Mouse (Mus musculus) forebrain, embryonic 10.5 days (tissue): ENCODE results near the gene Churc1. TPM values are rescaled to one million over a fixed set of nuclear protein-coding genes. Genes with fewer than 3 reads are reported as not detected.
"Not testable (repeated sequence)": the region's sequence is repeated elsewhere in the genome, so short reads cannot be mapped to it uniquely, and the experiment has no call there.

Source experiments
- DNase-seq: peaks from one replicate; pipeline ENCODE4 v3.0.0-alpha.2; 2017; ENCODE audit warnings: low spot score; ENCODE audit errors: extremely low spot score
- H3K27ac ChIP-seq: fragments of 300-500 bp; sonication (generic); 2 replicates; pipeline ENCODE4 v1.5.1; 2016; ENCODE audit warnings: mild to moderate bottlenecking
- H3K27me3 ChIP-seq: fragments of 300-500 bp; sonication (generic); 2 replicates; pipeline ENCODE4 v1.6.1; 2016; ENCODE audit warnings: mild to moderate bottlenecking; ENCODE audit not compliant: poor library complexity, severe bottlenecking
- H3K36me3 ChIP-seq: fragments of 300-500 bp; sonication (generic); replicated peaks from 2 replicates; pipeline ENCODE4 v1.6.1; 2016; ENCODE audit warnings: mild to moderate bottlenecking, moderate library complexity
- H3K4me1 ChIP-seq: fragments of 300-500 bp; sonication (generic); 2 replicates; pipeline ENCODE4 v1.6.1; 2016
- H3K4me3 ChIP-seq: fragments of 300-500 bp; sonication (generic); 2 replicates; pipeline ENCODE4 v1.5.1; 2016; ENCODE audit warnings: mild to moderate bottlenecking, moderate library complexity
- H3K9me3 ChIP-seq: fragments of 300-500 bp; sonication (generic); 2 replicates; pipeline ENCODE4 v1.6.1; 2016; ENCODE audit warnings: mild to moderate bottlenecking, moderate library complexity
- WGBS: fragments of 180-500 bp; shearing (Covaris S2); methylation state at CpG from one replicate; pipeline ENCODE4 v1.1.7; 2016; 5-methylcytosine and 5-hydroxymethylcytosine counted together
- polyA plus RNA-seq: library from polyadenylated mRNA; unstranded; fragments of >200 nt; fragmentation: Nextera tagmentation; extraction: Ambion mirVana; gene quantifications from 2 replicates; pipeline ENCODE4 v1.2.1, GENCODE M21; 2016

Gene Churc1
- polyA plus RNA-seq, 1 experiment from 2014 or later = 115 TPM

- WGBS = 93% methylated on average over 5 of the region's 5 CpGs
- H3K4me3 ChIP-seq = no peak overlapping the region
- no peak overlapping the region for H3K27ac ChIP-seq
- H3K4me1 ChIP-seq = peaks cover 10% of the 10 kb centered on the region; the same call in 1 of the 2 replicates
- no peak for DNase-seq
- H3K36me3 ChIP-seq = peaks cover 5% of the 10 kb centered on the region
- no peaks in the 10 kb centered on the region for H3K27me3 ChIP-seq
- H3K9me3 ChIP-seq = no peaks in the 10 kb centered on the region
Measured at GRCm38 (mm10) chr12:76776898-76777297, 11.6 kb downstream of the Churc1 start.

- H3K4me1 ChIP-seq = peaks cover 10% of the 10 kb centered on the region; the same call in 1 of the 2 replicates
- no peak for DNase-seq
- H3K9me3 ChIP-seq = no peaks in the 10 kb centered on the region
- no peaks in the 10 kb centered on the region for H3K27me3 ChIP-seq
- H3K27ac ChIP-seq = no peak overlapping the region
- no peak overlapping the region for H3K4me3 ChIP-seq
- peaks cover 5% of the 10 kb centered on the region for H3K36me3 ChIP-seq
Measured at GRCm38 (mm10) chr12:76777845-76778244, 12.5 kb downstream of the Churc1 start.

DNA sequence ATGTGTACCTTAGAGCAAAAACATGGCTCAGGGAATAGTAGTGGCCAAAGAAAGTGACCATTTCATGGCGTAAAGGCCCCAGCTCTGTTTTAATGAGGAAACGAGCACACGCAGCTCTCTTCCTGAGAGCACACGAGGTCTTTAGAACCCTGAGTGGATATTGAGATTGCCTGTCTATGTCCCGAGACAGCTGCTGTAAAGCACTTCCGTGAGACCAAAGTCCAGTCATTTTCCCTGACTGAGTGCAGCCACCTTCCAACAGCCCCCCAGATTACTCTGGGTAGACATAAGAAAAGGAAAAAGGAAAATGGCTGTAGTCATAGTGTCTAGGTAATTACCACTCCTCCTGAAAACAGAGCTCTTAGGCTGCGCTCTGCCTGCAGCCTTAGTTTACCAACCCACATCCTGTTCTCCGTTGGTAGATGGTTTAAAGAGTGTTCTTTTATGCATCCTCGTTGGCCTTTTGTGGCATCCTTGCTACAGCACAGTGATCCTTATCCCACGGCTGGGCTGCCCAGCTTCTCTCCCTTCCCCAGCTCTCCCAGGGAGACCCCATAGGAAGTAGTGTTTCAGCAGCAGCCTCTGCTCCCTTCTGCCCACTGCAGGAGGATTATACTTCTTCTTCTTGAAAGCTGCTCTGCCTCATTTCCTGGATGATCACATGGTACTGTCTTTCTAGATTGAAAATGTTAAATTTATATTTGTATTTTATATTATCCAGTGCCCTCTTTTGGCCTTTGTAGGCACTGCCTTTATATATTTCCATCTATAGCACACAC, 13.2 kb downstream of the Churc1 start:
- 87% methylated on average over 10 of the region's 10 CpGs for WGBS
- H3K9me3 ChIP-seq = no peaks in the 10 kb centered on the region
- H3K4me1 ChIP-seq = peaks cover 10% of the 10 kb centered on the region; the same call in 1 of the 2 replicates
- no peak overlapping the region for H3K4me3 ChIP-seq
- no peaks in the 10 kb centered on the region for H3K27me3 ChIP-seq
- no peak overlapping the region for H3K27ac ChIP-seq
- no peak for DNase-seq
- peaks cover 5% of the 10 kb centered on the region for H3K36me3 ChIP-seq

GRCm38 (mm10) chr12:76779951-76780350, 14.6 kb downstream of the Churc1 start:
- DNase-seq = no peak
- H3K4me3 ChIP-seq = no peak overlapping the region
- no peaks in the 10 kb centered on the region for H3K9me3 ChIP-seq
- WGBS = 92% methylated on average over 5 of the region's 5 CpGs
- no peaks in the 10 kb centered on the region for H3K27me3 ChIP-seq
- H3K27ac ChIP-seq = no peak overlapping the region
- H3K4me1 ChIP-seq = peaks cover 17% of the 10 kb centered on the region; the same call in 1 of the 2 replicates
- peaks cover 5% of the 10 kb centered on the region for H3K36me3 ChIP-seq

- H3K36me3 ChIP-seq = peaks cover 5% of the 10 kb centered on the region
- 72% methylated on average over 12 of the region's 12 CpGs for WGBS
- H3K27ac ChIP-seq = peak overlapping the region; percentile 44; the same call in 1 of the 2 replicates
- no peaks in the 10 kb centered on the region for H3K9me3 ChIP-seq
- no peak overlapping the region for H3K4me3 ChIP-seq
- no peaks in the 10 kb centered on the region for H3K27me3 ChIP-seq
- DNase-seq = no peak
- H3K4me1 ChIP-seq = peaks cover 13% of the 10 kb centered on the region; the same call in 1 of the 2 replicates
Measured at GRCm38 (mm10) chr12:76780639-76781468, 15.5 kb downstream of the Churc1 start.

- Histone ChIP-seq H3K4me3 (no peak overlapping the region), H3K4me1 (peaks cover 13% of the 10 kb centered on the region; the same call in 1 of the 2 replicates), H3K36me3 (no peaks in the 10 kb centered on the region), H3K9me3 (no peaks in the 10 kb centered on the region), H3K27me3 (no peaks in the 10 kb centered on the region), H3K27ac (no peak overlapping the region)
- 75% methylated on average over 10 of the region's 10 CpGs for WGBS
- no peak for DNase-seq
Measured at GRCm38 (mm10) chr12:76784056-76784619, 18.8 kb downstream of the Churc1 start.

DNA sequence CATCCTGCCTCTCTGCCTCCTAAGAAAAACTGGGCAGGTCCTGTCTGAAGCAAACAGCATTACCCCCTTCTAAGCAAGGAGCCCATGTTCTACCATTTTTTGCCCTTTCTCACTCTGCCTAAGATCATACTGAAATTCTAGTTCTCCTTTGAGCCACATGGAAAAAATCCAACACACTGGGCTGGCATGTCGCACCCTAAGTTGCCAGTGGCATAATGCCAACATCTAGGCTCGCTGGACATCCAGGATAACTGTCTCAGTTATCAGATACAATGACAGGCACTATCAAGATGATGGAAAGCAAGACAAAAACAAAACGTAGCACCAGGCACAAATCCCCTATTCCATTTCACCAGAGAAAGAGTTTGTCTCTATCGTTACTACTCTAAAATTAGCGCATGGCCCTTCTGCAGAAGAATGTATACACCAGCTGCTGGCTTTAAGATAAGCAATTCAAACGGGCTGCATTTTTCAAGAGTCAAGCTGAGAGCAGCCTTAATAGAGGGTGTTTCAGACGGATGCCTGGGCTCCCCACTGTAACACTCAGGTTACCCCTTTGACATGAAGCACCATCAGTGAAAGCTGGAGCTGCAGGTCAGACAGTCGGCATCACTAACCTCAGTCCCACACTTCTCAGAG, 25.2 kb downstream of the Churc1 start:
- Histone ChIP-seq H3K27me3 (no peaks in the 10 kb centered on the region), H3K4me1 (no peaks in the 10 kb centered on the region), H3K4me3 (no peak overlapping the region), H3K36me3 (no peaks in the 10 kb centered on the region), H3K27ac (no peak overlapping the region), H3K9me3 (no peaks in the 10 kb centered on the region)
- DNase-seq = no peak
- 79% methylated on average over 8 of the region's 8 CpGs for WGBS

DNA sequence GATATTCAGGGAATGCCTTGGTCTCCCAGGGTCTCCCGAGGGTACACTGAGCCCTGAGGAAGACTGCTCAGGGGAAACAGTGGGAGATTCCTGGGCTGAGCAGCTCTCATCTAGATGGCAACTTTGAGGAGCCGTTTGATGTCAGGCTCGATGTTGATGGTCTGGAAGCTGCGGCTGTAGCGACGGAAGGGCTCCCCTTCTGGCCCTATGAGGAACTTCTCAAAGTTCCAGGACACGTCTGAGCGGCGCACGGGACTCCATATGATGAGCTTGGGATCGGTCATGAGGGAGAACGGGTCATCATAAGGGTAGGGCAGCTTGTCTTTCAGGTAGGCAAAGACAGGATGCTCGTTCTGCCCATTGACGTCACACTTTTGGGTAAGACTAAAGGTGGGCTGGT, 27.2 kb downstream of the Churc1 start:
- not testable (repeated sequence) for H3K36me3 ChIP-seq, H3K27ac ChIP-seq, H3K4me1 ChIP-seq, H3K9me3 ChIP-seq, H3K4me3 ChIP-seq, DNase-seq, H3K27me3 ChIP-seq
- 48% methylated on average over 14 of the region's 14 CpGs for WGBS

GRCm38 (mm10) chr12:76795350-76795749, 30.0 kb downstream of the Churc1 start, which contains the start of gene Gpx2:
TSS of gene Gpx2 (minus strand) at chr12:76795554.
- Histone ChIP-seq H3K27ac (no peak within 1 kb of the TSS), H3K36me3 (no peaks in the 10 kb centered on the region), H3K9me3 (no peaks in the 10 kb centered on the region), H3K4me3 (no peak within 1 kb of the TSS), H3K27me3 (no peaks in the 10 kb centered on the region), H3K4me1 (peaks cover 14% of the 10 kb centered on the region)
- 75% methylated on average over 5 of the region's 5 CpGs for WGBS
- no peak for DNase-seq

DNA sequence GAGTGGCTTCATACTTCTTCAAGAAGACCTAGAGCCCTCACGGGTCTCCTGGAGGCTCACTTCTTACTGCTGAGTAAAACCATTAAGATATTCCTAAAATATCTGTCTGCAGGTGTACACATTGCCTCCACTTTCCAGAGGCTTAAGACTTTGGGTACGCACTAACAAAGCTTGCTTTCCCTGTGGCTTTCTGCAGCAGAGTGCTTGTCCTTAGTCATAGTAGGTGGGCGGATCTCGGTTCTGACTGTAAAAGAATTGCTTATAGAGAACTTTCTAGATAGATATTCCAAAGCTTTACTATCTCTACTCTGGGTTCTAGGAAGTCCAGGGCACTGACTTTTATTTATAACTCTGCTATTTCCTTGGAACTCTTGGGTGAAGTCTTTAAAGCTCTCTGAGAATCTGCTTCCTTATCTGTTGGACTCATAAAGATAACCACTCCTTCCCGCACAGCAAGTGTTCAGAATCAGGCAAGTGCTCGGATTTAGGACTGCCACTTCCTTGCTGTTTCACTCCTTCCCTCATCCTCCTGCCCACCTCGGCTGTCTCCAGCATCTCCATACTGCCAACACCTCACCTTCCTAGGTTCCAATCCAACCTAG, 31.7 kb downstream of the Churc1 start:
- Histone ChIP-seq H3K4me3 (no peak overlapping the region), H3K27me3 (no peaks in the 10 kb centered on the region), H3K9me3 (no peaks in the 10 kb centered on the region), H3K27ac (no peak overlapping the region), H3K4me1 (peaks cover 14% of the 10 kb centered on the region), H3K36me3 (no peaks in the 10 kb centered on the region)
- WGBS = 86% methylated on average over 7 of the region's 7 CpGs
- DNase-seq = no peak

DNA sequence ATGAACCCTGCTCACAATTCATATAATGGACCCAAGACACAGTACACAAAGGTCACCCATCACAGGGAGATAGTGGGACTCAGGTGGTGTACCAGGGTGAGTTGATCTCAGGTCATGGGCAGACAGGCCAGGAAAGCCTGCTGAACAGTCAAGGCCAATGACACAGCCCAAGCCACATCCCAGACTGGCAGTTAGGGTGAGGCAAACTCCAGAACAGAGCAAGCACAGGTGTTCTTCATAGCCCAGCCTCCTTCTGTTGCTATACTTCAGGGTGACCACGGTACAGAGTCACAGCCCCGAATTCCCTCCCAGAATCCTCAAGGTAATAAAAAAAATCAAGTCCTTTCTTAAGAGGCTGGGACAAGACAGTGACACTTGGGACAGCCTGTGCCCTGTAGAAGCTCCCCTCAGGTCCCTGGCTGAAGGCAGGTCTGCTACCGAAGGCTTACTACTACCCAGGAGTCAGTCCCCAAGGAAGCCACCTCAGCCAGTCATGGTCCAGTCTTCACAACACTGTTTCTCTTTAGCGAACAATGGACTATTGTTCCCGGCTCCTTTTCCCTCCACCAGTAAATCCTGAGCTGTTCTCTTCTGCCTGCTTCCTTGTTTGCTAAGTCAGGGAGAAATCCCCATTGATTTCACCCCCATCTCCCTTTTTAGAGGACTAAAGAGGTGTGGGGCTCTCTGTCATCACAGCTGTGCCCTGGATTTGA, 32.8 kb downstream of the Churc1 start:
- no peak for DNase-seq
- peaks cover 14% of the 10 kb centered on the region for H3K4me1 ChIP-seq
- 46% methylated on average over 5 of the region's 5 CpGs for WGBS
- no peaks in the 10 kb centered on the region for H3K36me3 ChIP-seq
- H3K4me3 ChIP-seq = no peak overlapping the region
- H3K27ac ChIP-seq = no peak overlapping the region
- H3K27me3 ChIP-seq = no peaks in the 10 kb centered on the region
- H3K9me3 ChIP-seq = no peaks in the 10 kb centered on the region

- Histone ChIP-seq H3K27me3 (no peaks in the 10 kb centered on the region), H3K9me3 (no peaks in the 10 kb centered on the region), H3K27ac (no peak overlapping the region), H3K4me3 (no peak overlapping the region), H3K36me3 (no peaks in the 10 kb centered on the region), H3K4me1 (peaks cover 14% of the 10 kb centered on the region)
- no peak for DNase-seq
- WGBS = 91% methylated on average over 10 of the region's 10 CpGs
Measured at GRCm38 (mm10) chr12:76803028-76803427, 37.7 kb downstream of the Churc1 start.
